Mouse (Mus musculus) intestine, postnatal 0 days (tissue): ENCODE data around the gene 4930512M02Rik. TPM values are rescaled to one million over a fixed set of nuclear protein-coding genes. Genes with fewer than 3 reads are reported as not detected.
"Not testable (repeated sequence)": the region's sequence is repeated elsewhere in the genome, so short reads cannot be mapped to it uniquely, and the experiment has no call there.

ENCODE experiments used
- ATAC-seq: fragments of 200-750 bp; cut with Nextera tagmentation; 2 replicates; pipeline ENCODE4 v1.8.0; 2017; ENCODE audit warnings: mild to moderate bottlenecking, moderate TSS enrichment, moderate library complexity
- H3K27ac ChIP-seq: fragments of 300-500 bp; sonication (generic); 2 replicates; pipeline ENCODE4 v1.5.1; 2014; ENCODE audit warnings: mild to moderate bottlenecking, low read depth, low read length, moderate library complexity
- H3K27me3 ChIP-seq: fragments of 300-500 bp; sonication (generic); replicated peaks from 2 replicates; pipeline ENCODE4 v1.6.1; 2014; ENCODE audit warnings: low read length, mixed read lengths; ENCODE audit not compliant: control insufficient read depth, insufficient read depth
- H3K36me3 ChIP-seq: fragments of 300-500 bp; sonication (generic); 2 replicates; pipeline ENCODE4 v1.6.1; 2014; ENCODE audit warnings: mild to moderate bottlenecking, moderate library complexity; ENCODE audit not compliant: control insufficient read depth, insufficient read depth
- H3K4me1 ChIP-seq: fragments of 300-500 bp; sonication (generic); replicated peaks from 2 replicates; pipeline ENCODE4 v1.6.1; 2014; ENCODE audit warnings: antibody characterized with exemption, low read length, mixed read lengths; ENCODE audit not compliant: control insufficient read depth, insufficient read depth
- H3K4me2 ChIP-seq: fragments of 300-500 bp; sonication (generic); replicated peaks from 2 replicates; pipeline ENCODE4 v1.6.1; 2014; ENCODE audit warnings: low read depth, mild to moderate bottlenecking, moderate library complexity
- H3K4me3 ChIP-seq: fragments of 300-500 bp; sonication (generic); 2 replicates; pipeline ENCODE4 v1.5.1; 2014; ENCODE audit warnings: low read depth, low read length
- H3K9ac ChIP-seq: fragments of 300-500 bp; sonication (generic); 2 replicates; pipeline ENCODE4 v1.6.1; 2014; ENCODE audit warnings: mild to moderate bottlenecking, low read depth, low read length
- H3K9me3 ChIP-seq: fragments of 300-500 bp; sonication (generic); 2 replicates; pipeline ENCODE4 v1.6.1; 2016; ENCODE audit warnings: mixed run types; ENCODE audit not compliant: control insufficient read depth
- CTCF ChIP-seq: sonication (generic); IDR thresholded peaks from 2 replicates; pipeline ENCODE4 v1.5.1; 2016; ENCODE audit warnings: low read depth, mild to moderate bottlenecking, control low read depth, antibody characterized with exemption, moderate library complexity
- WGBS: fragments of 180-500 bp; shearing (Covaris S2); extraction: QIAGEN DNeasy Blood & Tissue Kit; methylation state at CpG from one replicate; pipeline ENCODE4 v1.1.7; 2014; 5-methylcytosine and 5-hydroxymethylcytosine counted together
- polyA plus RNA-seq: library from polyadenylated mRNA; unstranded; fragments of >200 nt; fragmentation: Nextera tagmentation; extraction: Ambion mirVana; gene quantifications from 2 replicates; pipeline ENCODE4 v1.2.1, GENCODE M21; 2015

The 4930512M02Rik gene
- polyA plus RNA-seq, result not detected in 2 replicates

DNA sequence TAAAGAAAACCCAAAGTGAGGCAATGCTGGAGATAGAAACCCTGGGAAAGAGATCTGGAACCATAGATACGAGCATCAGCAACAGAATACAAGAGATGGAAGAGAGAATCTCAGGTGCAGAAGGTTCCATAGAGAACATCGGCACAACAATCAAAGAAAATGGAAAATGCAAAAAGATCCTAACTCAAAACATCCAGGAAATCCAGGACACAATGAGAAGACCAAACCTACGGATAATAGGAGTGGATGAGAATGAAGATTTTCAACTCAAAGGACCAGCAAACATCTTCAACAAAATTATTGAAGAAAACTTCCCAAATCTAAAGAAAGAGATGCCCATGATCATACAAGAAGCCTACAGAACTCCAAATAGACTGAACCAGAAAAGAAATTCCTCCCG is at the start of gene 4930512M02Rik:
TSS of gene 4930512M02Rik (minus strand) at position 101 of the 400 bp plus-strand sequence.
- not testable (repeated sequence) for ATAC-seq, H3K36me3 ChIP-seq

DNA sequence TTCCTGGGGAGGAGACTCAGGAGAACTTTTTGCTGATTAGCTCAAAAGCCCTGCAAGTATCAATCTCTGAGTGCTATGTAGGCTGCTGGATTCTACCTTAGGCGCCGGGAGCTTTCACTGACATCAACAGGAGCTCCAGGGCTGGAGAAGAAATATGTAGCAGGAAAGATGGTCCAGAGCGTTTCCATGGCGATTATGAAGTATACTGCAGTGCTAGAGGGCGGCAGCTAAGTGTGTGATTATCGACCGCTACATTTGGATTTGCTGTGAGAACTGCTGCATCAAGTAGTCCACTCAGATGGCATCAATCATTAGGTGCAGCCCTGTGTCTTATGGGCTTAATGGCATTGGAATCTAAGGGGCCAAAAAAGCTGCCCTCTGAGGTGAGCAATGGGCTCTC is 49.5 kb upstream of the 4930512M02Rik start:
- Histone ChIP-seq H3K4me3 (no peak overlapping the region), H3K9ac (no peak overlapping the region), H3K27ac (no peak overlapping the region), H3K27me3 (no peaks in the 10 kb centered on the region), H3K9me3 (no peaks in the 10 kb centered on the region), H3K36me3 (no peaks in the 10 kb centered on the region), H3K4me2 (no peak overlapping the region), H3K4me1 (no peaks in the 10 kb centered on the region)
- no peak for ATAC-seq
- TF ChIP-seq CTCF, result no peak
- WGBS, result 84% methylated on average over 7 of the region's 7 CpGs

More for the DNA sequence above, at the start of gene 4930512M02Rik:
- H3K4me3 ChIP-seq, H3K9me3 ChIP-seq, H3K4me2 ChIP-seq, H3K27ac ChIP-seq, H3K4me1 ChIP-seq, H3K27me3 ChIP-seq, H3K9ac ChIP-seq: not testable (repeated sequence)
- 72% methylated on average over 1 of the region's 4 CpGs for WGBS

GRCm38 (mm10) chr11:11676068-11676741 is 48.6 kb upstream of the 4930512M02Rik start:
- no peak for ATAC-seq
- no peak overlapping the region for H3K4me3 ChIP-seq
- no peak overlapping the region for H3K27ac ChIP-seq
- 82% methylated on average over 9 of the region's 9 CpGs for WGBS
- no peaks in the 10 kb centered on the region for H3K9me3 ChIP-seq
- H3K9ac ChIP-seq, result no peak overlapping the region
- H3K4me1 ChIP-seq, result no peaks in the 10 kb centered on the region
- no peaks in the 10 kb centered on the region for H3K36me3 ChIP-seq
- no peak for TF ChIP-seq CTCF
- no peaks in the 10 kb centered on the region for H3K27me3 ChIP-seq
- no peak overlapping the region for H3K4me2 ChIP-seq

- TF ChIP-seq CTCF, result no peak
- no peaks in the 10 kb centered on the region for H3K36me3 ChIP-seq
- ATAC-seq, result no peak
Measured at GRCm38 (mm10) chr11:11675063-11675462, 47.4 kb upstream of the 4930512M02Rik start.

DNA sequence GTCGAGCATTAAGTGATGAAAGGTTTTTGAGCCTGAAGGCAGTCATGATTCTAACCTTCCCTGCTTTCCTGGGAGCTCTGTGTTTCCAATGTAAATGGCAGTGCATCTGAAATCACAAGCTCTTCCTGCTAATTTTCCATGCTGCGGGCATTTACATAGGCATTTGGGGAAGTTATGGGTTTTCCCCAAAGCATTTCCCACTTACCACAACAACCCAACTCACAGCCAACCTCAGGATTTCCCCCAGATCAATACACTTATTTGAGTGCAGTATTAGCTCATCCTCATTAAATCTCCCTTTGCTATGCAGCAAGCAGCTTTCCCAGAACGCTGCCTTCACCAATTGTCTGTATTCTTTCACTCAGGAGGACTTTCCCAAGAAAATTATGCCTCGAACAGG is 45.3 kb upstream of the 4930512M02Rik start:
- H3K9ac ChIP-seq, result no peak overlapping the region
- no peaks in the 10 kb centered on the region for H3K4me1 ChIP-seq
- WGBS, result 68% methylated on average over 4 of the region's 4 CpGs
- no peak for TF ChIP-seq CTCF
- ATAC-seq, result no peak
- H3K4me2 ChIP-seq, result no peak overlapping the region
- H3K36me3 ChIP-seq, result no peaks in the 10 kb centered on the region
- no peaks in the 10 kb centered on the region for H3K27me3 ChIP-seq
- no peak overlapping the region for H3K27ac ChIP-seq
- no peak overlapping the region for H3K4me3 ChIP-seq
- H3K9me3 ChIP-seq, result no peaks in the 10 kb centered on the region

More at GRCm38 (mm10) chr11:11675063-11675462, 47.4 kb upstream of the 4930512M02Rik start:
- Histone ChIP-seq H3K9ac (no peak overlapping the region), H3K27me3 (no peaks in the 10 kb centered on the region), H3K4me1 (no peaks in the 10 kb centered on the region), H3K4me2 (no peak overlapping the region), H3K9me3 (no peaks in the 10 kb centered on the region), H3K27ac (no peak overlapping the region), H3K4me3 (no peak overlapping the region)

DNA sequence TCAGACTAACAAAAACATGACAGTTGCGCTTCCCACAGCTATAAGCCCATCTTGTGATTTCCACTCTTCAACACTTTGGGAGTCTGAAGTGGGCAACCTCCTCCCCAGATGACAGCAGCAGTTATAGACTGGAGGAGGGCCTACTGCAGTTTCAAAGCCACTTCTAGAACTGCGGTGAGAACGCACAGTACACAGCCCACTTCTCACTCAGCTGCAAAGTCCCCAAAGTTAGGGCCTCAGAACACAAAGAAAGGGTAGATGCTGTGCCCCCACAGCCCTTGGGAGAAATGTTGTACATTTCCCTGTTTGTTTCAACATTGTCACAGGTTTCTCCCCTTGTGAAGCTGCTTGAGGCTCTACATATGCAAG is 40.3 kb upstream of the 4930512M02Rik start:
- WGBS, result 93% methylated on average over 3 of the region's 3 CpGs
- Histone ChIP-seq H3K27ac (no peak overlapping the region), H3K4me2 (no peak overlapping the region), H3K4me1 (no peaks in the 10 kb centered on the region), H3K4me3 (no peak overlapping the region), H3K9me3 (no peaks in the 10 kb centered on the region), H3K36me3 (no peaks in the 10 kb centered on the region), H3K27me3 (no peaks in the 10 kb centered on the region), H3K9ac (no peak overlapping the region)
- ATAC-seq, result no peak
- no peak for TF ChIP-seq CTCF
